Mouse (Mus musculus) bone marrow, adult 2 months (tissue): Measurements from ENCODE around the gene Itih4.

Experiments
- CTCF ChIP-seq: fragments of 200-500 bp; IDR thresholded peaks from 2 replicates; pipeline ENCODE4 v1.5.1; 2011; ENCODE audit warnings: low read length, control low read depth; ENCODE audit not compliant: control insufficient read depth, insufficient read depth
- POLR2A ChIP-seq: fragments of 200-500 bp; IDR thresholded peaks from 2 replicates; pipeline ENCODE4 v1.6.1; 2011; ENCODE audit warnings: low read depth, mild to moderate bottlenecking, control low read depth, low read length, borderline replicate concordance; ENCODE audit not compliant: control insufficient read depth

DNA sequence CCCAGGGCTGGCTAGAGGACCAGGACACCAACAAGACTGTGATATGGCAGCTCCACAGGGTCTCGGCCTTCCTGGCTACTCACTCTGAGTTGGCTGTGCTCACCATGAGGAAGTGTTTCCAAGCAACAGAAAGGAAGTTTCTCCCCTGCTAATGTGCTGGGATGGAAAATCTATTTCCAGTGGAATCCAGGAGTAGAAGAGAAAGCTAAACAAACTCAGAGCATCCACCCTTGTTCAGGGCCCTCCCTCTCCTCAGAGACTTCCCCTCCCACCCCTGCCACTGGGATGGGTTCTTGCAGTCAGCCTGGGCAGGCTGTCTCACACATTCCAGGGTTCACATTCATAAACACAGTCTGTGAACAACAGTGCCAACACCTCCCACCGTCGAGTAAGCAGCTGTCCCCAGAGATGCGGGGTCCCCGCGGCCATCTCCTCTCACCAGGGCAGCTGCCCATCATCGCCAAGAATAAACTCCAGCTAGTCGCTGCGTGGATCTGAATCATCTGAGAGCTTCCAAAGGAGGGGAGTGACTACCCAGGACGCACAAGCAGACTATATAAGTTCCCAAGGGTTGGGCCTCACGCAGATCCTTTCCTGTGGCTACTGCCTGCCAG is 7.2 kb upstream of the Itih4 start, which contains the start of gene Mustn1:
- TF ChIP-seq CTCF (no peak), POLR2A (no peak)
